Mouse (Mus musculus) cerebellum, adult 8-10 months (tissue): ENCODE measurements around the gene Zfp341.

ENCODE experiments used
- DNase-seq: peaks from one replicate; pipeline ENCODE4 v3.0.0; 2022

The Zfp341 gene

GRCm38 (mm10) chr2:154638521-154638920, 25.4 kb downstream of the Zfp341 start:
- DNase-seq, result no peak

DNA sequence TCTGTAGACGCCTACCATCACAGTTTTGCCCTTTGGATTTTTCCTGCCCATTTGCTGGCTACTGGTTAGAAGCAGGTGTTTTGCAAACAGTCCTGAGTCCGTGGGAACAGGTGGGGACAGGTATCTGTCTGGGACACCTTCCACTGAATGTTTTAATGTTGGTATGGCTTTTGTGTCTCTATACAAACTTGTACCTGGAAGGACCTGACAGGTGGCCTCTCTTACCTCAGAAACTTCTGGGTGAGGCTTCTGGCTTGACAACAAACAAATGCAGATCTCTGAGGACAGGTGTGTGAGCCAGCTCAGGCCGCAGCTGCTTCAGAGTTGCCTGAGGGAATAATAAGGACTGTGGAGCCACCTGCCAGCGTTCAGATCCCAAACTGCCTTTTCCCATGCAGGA, 26.0 kb downstream of the Zfp341 start:
- no peak for DNase-seq

- no peak for DNase-seq
Observed at GRCm38 (mm10) chr2:154641176-154641575, 28.1 kb downstream of the Zfp341 start.

- no peak for DNase-seq
Observed at GRCm38 (mm10) chr2:154642005-154642459, 28.9 kb downstream of the Zfp341 start.

GRCm38 (mm10) chr2:154642712-154643385, 29.8 kb downstream of the Zfp341 start:
- DNase-seq, result no peak

DNA sequence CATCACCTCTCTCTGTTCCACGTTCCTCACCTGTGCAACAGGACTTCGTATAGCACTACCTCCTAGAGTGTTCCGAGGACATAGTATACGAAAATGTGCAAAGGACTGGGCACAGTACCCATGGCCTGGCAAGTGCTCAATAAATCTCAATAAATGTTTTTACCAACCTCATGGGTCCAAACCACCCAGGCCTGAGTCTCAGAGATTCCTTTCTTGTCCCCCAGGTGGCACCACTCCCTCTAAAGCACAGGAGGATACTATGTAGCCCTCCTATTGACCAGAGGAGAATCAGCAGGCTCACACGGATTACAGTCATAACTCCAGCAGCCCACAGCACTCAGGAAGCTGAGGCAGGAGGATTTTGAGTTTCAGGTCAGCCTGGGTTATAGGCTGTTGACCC, 33.5 kb downstream of the Zfp341 start:
- no peak for DNase-seq

DNA sequence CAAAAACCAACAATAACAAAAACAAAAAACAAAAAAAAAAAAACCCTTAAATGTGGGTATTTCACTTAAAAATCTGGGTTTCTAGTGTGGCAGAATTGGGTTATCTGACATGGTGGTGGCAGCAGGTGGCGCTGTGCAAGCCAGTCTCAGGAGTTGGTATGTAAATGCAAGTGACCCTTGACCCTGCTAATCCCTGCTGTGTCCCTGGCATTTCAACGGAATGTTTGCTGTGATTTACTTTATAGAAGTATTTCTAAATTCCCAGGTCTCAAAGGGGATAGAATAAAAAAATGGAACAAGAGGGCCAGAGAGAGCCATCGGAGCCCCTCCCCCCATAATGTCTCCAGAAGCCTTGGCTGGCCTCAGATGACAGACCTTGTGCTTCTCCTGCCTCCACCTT, 35.0 kb downstream of the Zfp341 start:
- DNase-seq, result no peak

- no peak for DNase-seq
Observed at GRCm38 (mm10) chr2:154650404-154650803, 37.3 kb downstream of the Zfp341 start.

- no peak for DNase-seq
Observed at GRCm38 (mm10) chr2:154651363-154651762, 38.3 kb downstream of the Zfp341 start, which contains the start of gene Chmp4b. Chmp4b (plus strand) TSS chr2:154651705.

DNA sequence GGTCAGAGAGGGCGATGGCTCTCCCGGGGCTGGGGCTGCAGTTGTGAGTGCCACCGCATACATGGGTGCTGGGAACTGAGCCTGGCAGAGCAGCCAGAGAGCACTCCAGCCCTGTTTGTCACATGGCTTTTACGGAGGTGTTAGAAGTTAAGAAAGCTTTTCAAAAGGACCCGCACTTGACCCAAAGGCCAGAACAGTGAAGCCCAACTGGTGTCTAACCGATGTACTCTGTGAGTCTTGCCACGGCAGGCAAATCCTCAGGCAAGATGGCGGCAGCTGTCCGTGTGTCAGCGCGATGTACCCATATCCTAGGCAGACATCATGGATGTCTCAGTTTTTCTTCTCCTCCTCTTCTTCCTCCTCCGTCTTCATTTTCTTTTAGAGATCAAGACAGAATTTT, 41.9 kb downstream of the Zfp341 start:
- no peak for DNase-seq

DNA sequence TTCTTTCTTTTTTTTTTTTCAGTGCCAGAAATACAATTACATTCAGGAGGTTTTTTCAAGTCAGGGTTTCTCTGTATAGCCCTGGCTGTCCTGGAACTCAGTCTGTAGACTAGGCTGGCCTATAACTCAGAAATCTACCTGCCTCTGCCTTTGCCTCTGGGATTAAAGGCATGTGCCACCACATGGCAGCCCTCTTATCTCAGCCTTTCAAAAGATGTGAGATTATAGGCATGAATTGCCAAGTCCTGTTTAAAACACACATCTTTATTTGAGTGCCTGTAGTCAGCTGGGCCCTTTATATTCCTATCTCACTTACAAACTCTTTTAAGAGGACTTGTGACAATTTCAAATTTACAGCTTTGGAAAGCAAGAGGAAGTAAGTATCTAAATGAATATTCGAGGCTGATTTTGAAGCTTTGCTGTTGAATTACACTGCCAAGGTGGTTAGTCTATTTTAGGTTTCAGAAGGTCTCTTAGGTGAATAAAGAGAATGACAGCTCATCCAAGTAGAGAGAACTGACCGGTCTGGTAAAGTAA, 42.8 kb downstream of the Zfp341 start:
- no peak for DNase-seq

GRCm38 (mm10) chr2:154656710-154657485, 43.8 kb downstream of the Zfp341 start:
- peak; percentile 95 for DNase-seq

- no peak for DNase-seq
Observed at GRCm38 (mm10) chr2:154657486-154658237, 44.6 kb downstream of the Zfp341 start.

GRCm38 (mm10) chr2:154659070-154659469, 46.0 kb downstream of the Zfp341 start:
- DNase-seq, result no peak

GRCm38 (mm10) chr2:154659531-154660074, 46.5 kb downstream of the Zfp341 start:
- DNase-seq, result no peak

DNA sequence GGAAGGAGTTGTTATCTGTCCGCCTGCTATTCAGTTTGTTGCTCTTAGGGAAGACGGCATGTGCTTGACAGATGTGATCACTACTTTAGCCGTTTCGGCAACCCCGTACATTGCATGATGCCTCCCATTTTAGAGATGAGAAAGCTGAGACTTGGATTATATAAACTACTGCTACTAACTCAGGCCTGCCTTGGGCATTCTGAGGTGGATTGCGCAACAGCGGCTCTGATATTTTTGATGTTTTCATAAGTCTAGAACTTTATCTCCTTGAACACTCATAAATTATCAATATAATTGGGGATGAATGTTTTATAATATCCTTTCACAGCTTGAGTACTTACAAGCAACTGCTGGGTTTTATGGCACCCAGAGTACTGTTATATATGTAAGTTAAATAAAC, 55.6 kb downstream of the Zfp341 start:
- DNase-seq, result no peak

DNA sequence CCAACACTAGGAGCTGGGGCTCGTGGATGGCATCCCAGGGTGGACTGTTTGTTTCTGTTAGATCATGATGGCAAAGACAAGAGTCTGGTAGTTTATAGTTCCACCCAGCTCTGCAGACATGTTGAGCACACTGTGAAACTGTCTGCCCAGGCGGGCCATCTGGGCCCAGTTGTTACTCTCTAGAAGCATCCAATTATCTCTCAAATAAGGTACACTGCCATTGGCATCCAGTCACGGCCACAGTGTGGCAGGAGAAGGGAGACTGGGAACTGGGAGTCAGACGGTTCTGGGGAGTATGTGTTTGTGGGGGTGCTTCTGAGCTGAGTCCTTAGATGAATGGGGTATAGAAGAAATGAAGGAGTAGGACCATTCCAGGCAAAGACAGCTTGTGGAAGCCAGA, 57.0 kb downstream of the Zfp341 start:
- DNase-seq, result no peak

DNA sequence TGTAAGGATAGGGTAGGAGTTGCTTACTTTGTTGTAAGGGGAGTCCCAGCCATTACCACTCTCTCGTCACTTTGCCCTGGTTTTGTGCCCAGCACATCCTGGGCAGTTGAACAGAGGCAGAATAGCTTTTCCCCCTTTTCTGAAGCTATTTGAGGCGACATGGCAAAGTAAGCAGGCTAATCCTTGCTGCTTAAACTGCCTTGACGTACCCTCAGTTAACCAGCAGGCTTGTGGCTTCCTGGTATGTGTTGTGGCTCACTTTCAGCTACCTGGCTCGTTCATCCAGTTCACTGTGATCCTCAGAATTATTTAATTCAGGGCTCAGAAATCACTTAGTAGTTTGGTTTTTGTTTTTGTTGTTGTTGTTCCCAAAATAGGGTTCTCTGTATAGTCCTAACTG, 57.6 kb downstream of the Zfp341 start:
- no peak for DNase-seq

DNA sequence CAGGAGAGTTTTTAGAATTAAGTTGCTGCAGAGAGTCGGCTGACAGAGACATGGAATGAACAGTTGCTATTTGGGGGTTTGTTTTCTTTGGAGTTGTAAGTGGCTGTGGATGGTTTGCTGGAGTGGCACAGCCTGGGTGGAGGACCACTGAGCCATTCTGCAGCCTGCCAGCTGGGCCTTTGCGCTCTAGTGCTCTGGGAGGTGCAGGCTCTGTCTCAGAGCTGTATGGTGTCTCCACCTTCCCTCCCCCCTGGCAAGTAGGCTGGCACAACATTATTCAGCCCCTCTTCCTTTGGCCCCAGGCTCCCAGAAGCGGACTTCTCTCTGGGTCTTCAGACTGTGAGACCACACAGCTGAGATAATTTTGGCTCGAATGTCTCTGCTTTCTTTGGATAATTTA, 60.9 kb downstream of the Zfp341 start:
- no peak for DNase-seq

DNA sequence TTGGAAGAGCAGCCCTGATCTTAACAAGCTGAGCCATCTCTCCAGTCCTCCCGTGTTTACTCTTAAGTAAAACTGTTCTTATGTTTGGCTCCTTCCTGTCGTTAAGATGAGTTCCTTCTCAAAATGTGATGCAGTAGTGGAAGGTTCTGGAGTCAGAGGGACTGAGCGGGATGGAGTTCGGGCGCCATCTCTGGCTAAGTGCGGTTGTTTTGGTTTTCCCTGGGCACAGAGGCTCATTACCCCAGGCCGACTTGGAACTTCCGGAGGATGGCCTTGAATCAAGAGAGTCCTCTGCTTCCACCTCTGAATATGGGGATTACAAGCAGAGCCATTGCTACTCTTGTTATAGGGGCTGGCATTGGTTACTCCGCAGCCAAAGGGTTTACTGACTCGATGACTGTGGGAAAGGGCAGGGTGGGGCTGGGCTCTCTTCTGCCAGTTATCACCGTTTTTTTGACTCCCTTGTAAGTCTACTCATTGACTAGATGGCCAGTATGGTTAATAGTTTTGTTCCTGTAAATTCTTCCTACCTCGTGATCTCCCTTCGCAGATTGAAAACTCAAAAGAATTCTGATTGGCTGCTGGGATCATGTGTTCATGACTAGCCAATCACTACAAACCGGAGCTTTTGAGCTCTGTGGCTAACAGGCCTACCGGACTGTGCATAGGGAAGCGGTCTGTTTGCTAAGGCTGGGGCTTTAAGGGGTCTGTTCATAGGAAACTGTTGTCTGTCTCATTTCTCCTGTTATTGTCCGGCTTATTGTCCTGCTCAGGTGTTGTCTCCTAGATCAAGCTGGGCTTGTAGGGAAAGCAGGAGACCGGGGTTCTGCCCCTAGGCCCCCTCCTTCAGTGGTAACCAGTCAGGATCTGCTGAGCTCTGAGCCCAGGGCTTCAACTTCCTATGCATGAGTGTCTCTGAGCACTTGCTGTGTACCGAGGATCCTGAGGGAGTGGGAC, 63.8 kb downstream of the Zfp341 start:
- peak; percentile 59 for DNase-seq

DNA sequence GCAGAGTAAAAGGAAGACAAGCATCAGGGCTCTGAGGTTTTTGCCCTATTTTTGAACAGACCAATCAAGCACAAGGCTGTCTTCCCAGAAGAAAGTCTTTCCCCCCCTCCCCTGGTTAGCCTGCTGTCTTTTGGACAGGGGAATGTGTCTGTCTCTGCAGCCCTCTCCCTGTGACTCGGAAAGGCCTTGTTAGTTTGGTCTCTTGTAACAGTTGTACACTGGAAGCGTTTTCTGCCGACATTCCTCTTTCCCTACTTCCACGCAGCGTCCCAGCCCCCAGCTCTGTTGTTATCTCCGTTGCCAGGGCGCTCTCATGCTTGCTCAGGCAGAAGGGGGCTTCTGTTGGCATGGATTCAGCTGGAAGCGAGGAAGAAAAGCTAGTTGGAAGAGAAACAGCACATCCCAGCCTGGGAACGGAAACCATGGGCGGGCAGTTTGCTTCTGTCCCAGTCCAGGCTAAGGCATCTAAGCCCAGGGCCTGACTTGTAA, 64.6 kb downstream of the Zfp341 start:
- peak; percentile 47 for DNase-seq

DNA sequence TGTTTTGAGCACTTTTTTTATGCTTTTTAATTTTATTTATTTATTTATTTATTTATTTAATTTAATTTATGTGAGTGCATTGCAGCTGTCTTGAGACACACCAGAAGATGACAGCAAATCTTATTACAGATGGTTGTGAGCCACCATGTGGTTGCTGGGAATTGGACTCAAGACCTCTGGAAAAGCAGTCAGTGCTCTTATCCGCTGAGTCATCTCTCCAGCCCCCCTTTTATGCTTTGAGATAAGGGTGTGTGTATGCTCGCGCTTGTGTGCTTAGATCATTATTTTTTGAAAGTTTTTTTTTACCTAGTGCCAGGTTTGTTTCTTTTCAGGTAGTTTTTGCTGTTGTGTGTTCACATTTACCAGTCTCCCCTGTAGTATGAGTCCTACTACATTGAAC, 65.9 kb downstream of the Zfp341 start:
- no peak for DNase-seq
